Mouse (Mus musculus) Patski (cell line): ENCODE results near the gene Dynlrb1. TPM values are rescaled to one million over a fixed set of nuclear protein-coding genes. Genes with fewer than 3 reads are reported as not detected.
A peak's percentile ranks its signal among the peaks of the same experiment; 100 is the strongest.

ENCODE experiments used
- ATAC-seq: fragments of 100-300 bp; one replicate; pipeline ENCODE4 v1.8.0; 2021
- CTCF ChIA-PET: fragments of 350-600 bp; sonication (Branson Sonifier 250); formaldehyde crosslinking; loops from one replicate; lab custom pipeline; 2022; ENCODE audit warnings: inconsistent platforms; lab: Charles Lee
- POLR2A ChIA-PET: fragments of 350-600 bp; sonication (Branson Sonifier 250); formaldehyde crosslinking; loops from one replicate; lab custom pipeline; 2022; ENCODE audit warnings: antibody characterized with exemption, inconsistent platforms; lab: Charles Lee
- DNase-seq: peaks from one replicate; pipeline ENCODE4 v3.0.0-alpha.2; 2011; ENCODE audit warnings: low read depth, low spot score
- H3K27me3 ChIP-seq: fragments of 371-371 bp; one replicate; pipeline ENCODE4 v1.5.1; 2021
- CTCF ChIP-seq: fragments of 100-300 bp; IDR thresholded peaks from one replicate; pipeline ENCODE4 v1.5.1; 2021
- in situ Hi-C: fragments of 300-500 bp; cut with MboI; formaldehyde crosslinking; loops from 3 replicates; pipeline ENCODE4 v1.11.1; 2018; ENCODE audit warnings: low pct_unique_long_range_greater_than_20kb, mixed read lengths
- polyA plus RNA-seq: library from polyadenylated mRNA; unstranded; gene quantifications from one replicate; pipeline ENCODE4 v1.2.3, GENCODE M21; 2021

The Dynlrb1 gene
- polyA plus RNA-seq, result 316 TPM

GRCm38 (mm10) chr2:155236362-155236992, at the start of gene Dynlrb1:
TSS of gene Dynlrb1 (plus strand) at chr2:155236533.
- peak; percentile 88 for DNase-seq
- TF ChIP-seq CTCF, result no peak
- ATAC-seq, result peak; percentile 95
- POLR2A ChIA-PET, result interaction anchor here (1.4 to 2.4 kb wide), 3 partner anchors 11 to 15 kb away, joined by 3 to 7 read pairs (median 4); no protein-coding TSS in a partner anchor
- CTCF ChIA-PET, result interaction anchor here (1.2 to 1.4 kb wide), 3 partner anchors 12 to 147 kb away, joined by 3 read pairs; no protein-coding TSS in a partner anchor
- in situ Hi-C loops, result no loop called here
- no peaks in the 10 kb centered on the region for H3K27me3 ChIP-seq

GRCm38 (mm10) chr2:155207419-155207818, 28.9 kb upstream of the Dynlrb1 start:
- DNase-seq (no peak), ATAC-seq (no peak)
- in situ Hi-C loops, result loop anchor here (10.0 kb wide), 1 partner anchor 123 kb away; no protein-coding TSS in a partner anchor
- peak; percentile 58 for TF ChIP-seq CTCF
- CTCF ChIA-PET, result interaction anchor here (0.8 to 1.0 kb wide), 3 partner anchors 12 to 178 kb away, joined by 3 to 4 read pairs (median 3); no protein-coding TSS in a partner anchor
- no peaks in the 10 kb centered on the region for H3K27me3 ChIP-seq
- POLR2A ChIA-PET, result no interaction called here

DNA sequence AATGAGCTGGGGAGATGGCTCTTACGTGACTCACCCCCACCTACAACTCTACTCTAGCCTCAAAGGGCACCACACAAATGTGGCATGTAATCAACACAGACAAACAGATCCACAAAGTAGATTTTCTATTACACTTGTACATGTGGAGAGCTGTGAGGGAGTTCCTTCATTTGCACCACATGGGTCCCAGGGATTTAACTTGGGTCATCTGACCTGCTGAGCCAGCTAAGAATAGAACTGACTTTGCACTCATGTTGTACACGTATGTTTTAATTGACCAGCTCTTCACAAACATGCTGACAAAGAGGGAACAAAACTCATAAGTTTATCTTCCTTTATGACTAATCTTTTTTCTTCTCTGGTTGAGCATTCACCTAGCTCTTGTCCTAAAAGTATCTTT, 13.2 kb upstream of the Dynlrb1 start:
- POLR2A ChIA-PET, result no interaction called here
- in situ Hi-C loops, result no loop called here
- H3K27me3 ChIP-seq, result no peaks in the 10 kb centered on the region
- no peak for TF ChIP-seq CTCF
- ATAC-seq (no peak), DNase-seq (no peak)
- CTCF ChIA-PET, result interaction anchor here (0.8 to 1.8 kb wide), 3 partner anchors 9 to 25 kb away, joined by 3 to 4 read pairs (median 3); no protein-coding TSS in a partner anchor

DNA sequence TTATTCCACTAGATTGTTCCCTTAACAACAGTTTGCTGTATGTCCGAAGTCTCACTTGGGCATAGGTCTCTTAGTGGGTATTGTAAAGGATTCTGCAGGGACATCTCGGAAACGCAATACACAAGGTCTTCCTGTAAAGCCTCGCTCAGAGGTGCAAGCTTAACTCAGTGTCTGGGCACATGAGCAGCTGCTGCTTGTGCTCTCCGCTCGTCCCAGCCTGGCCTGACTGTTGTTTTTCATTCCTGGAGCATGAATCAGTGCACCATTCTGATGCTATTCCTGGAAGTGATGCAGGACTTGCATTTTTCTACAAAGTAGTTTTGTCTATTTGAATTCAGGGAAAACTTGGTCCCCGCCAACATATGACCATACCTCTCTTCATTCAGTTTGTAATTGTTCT, 11.6 kb upstream of the Dynlrb1 start:
- no peaks in the 10 kb centered on the region for H3K27me3 ChIP-seq
- no peak for TF ChIP-seq CTCF
- ChIA-PET POLR2A (interaction anchor here (1.1 to 1.3 kb wide), 2 partner anchors 12 to 17 kb away, joined by 3 to 7 read pairs; partner anchors contain the start of gene Dynlrb1), CTCF (interaction anchor here (1.1 kb wide), 1 partner anchor 159 kb away, joined by 3 read pairs; no protein-coding TSS in a partner anchor)
- ATAC-seq (peak; percentile 78), DNase-seq (peak; percentile 74)
- in situ Hi-C loops, result no loop called here

- ATAC-seq (peak; percentile 32), DNase-seq (no peak)
- H3K27me3 ChIP-seq, result no peaks in the 10 kb centered on the region
- ChIA-PET CTCF (interaction anchor here (1.2 to 1.4 kb wide), 3 partner anchors 13 to 148 kb away, joined by 3 read pairs; no protein-coding TSS in a partner anchor), POLR2A (interaction anchor here (1.4 to 2.4 kb wide), 3 partner anchors 11 to 15 kb away, joined by 3 to 7 read pairs (median 4); no protein-coding TSS in a partner anchor)
- no peak for TF ChIP-seq CTCF
- in situ Hi-C loops, result no loop called here
Measured at GRCm38 (mm10) chr2:155235746-155236361, 479 bp upstream of the Dynlrb1 start.

DNA sequence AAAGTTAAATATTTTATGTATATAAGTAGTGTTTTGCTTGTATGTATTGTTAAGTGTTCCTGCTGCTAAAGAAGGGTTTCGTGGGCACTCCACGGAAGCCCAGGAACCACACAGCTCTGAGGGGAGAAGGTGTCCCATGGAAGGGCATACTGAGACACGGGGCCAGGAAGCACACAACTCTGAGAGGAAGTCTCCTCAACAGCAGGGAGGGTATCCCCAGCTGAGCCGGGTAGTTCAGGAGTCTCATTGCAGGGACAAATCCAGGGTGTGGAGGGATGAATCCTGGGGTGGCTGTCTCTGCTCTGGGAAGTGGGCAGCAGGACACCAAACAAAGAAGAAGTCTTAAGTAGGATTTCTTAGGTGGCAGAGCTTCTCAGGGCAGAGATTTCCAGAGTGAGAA, 943 bp downstream of the Dynlrb1 start:
- ATAC-seq (no peak), DNase-seq (no peak)
- TF ChIP-seq CTCF, result no peak
- no peaks in the 10 kb centered on the region for H3K27me3 ChIP-seq
- ChIA-PET POLR2A (interaction anchor here (1.4 to 2.4 kb wide), 2 partner anchors 12 to 15 kb away, joined by 4 to 7 read pairs; no protein-coding TSS in a partner anchor), CTCF (interaction anchor here (0.7 kb wide), 1 partner anchor 12 kb away, joined by 3 read pairs; no protein-coding TSS in a partner anchor)
- in situ Hi-C loops, result no loop called here

DNA sequence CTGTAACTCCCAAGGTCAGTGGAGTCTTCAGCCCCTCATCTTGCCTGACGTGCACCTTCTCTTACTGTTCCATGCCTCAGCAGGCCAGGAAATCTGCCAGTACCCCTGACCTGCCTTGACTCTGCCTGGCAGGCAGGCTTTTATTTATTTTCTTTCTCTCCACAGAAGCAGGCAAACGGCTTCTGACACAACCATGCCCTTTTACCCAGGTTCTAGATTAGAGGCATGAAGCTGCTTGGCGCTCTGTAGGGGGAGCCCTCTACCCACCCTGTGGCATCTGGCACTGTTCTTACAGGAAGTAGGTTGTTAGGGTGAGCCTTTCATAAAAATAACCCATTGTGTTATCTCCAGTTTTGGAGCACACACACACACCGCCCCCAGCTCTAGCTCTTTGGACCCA, 4.6 kb downstream of the Dynlrb1 start:
- no peaks in the 10 kb centered on the region for H3K27me3 ChIP-seq
- CTCF ChIA-PET, result interaction anchor here (1.1 to 1.3 kb wide), 2 partner anchors 9 to 144 kb away, joined by 3 to 4 read pairs; no protein-coding TSS in a partner anchor
- TF ChIP-seq CTCF, result no peak
- DNase-seq (no peak), ATAC-seq (no peak)
- in situ Hi-C loops, result no loop called here
- POLR2A ChIA-PET, result interaction anchor here (0.6 kb wide), 1 partner anchor 89 kb away, joined by 3 read pairs; no protein-coding TSS in a partner anchor

GRCm38 (mm10) chr2:155242296-155242855, 6.0 kb downstream of the Dynlrb1 start:
- no peaks in the 10 kb centered on the region for H3K27me3 ChIP-seq
- TF ChIP-seq CTCF, result no peak
- CTCF ChIA-PET, result interaction anchor here (1.3 kb wide), 1 partner anchor 22 kb away, joined by 3 read pairs; no protein-coding TSS in a partner anchor
- POLR2A ChIA-PET, result interaction anchor here (1.2 kb wide), 1 partner anchor 17 kb away, joined by 3 read pairs; no protein-coding TSS in a partner anchor
- ATAC-seq (no peak), DNase-seq (no peak)
- in situ Hi-C loops, result no loop called here

- CTCF ChIA-PET, result no interaction called here
- DNase-seq, result no peak
- POLR2A ChIA-PET, result no interaction called here
- no peak for TF ChIP-seq CTCF
- no peaks in the 10 kb centered on the region for H3K27me3 ChIP-seq
- in situ Hi-C loops, result no loop called here
- no peak for ATAC-seq
Measured at GRCm38 (mm10) chr2:155246231-155246630, 9.9 kb downstream of the Dynlrb1 start.

- no peaks in the 10 kb centered on the region for H3K27me3 ChIP-seq
- TF ChIP-seq CTCF, result no peak
- ATAC-seq, result no peak
- no peak for DNase-seq
- ChIA-PET CTCF (interaction anchor here (1.4 to 1.8 kb wide), 2 partner anchors 13 to 25 kb away, joined by 3 to 4 read pairs; no protein-coding TSS in a partner anchor), POLR2A (no interaction called here)
- in situ Hi-C loops, result no loop called here
Measured at GRCm38 (mm10) chr2:155248206-155248605, 11.9 kb downstream of the Dynlrb1 start.
